Mouse (Mus musculus) heart, embryonic 13.5 days (tissue): ENCODE results near the gene Olfr66. TPM values are rescaled to one million over a fixed set of nuclear protein-coding genes. Genes with fewer than 3 reads are reported as not detected.

ENCODE experiments used
- ATAC-seq: fragments of 200-750 bp; cut with Nextera tagmentation; 2 replicates; pipeline ENCODE4 v1.8.0; 2017; ENCODE audit warnings: moderate TSS enrichment; ENCODE audit not compliant: insufficient number of reproducible peaks, low FRiP score, low TSS enrichment; ENCODE audit errors: extremely low read depth
- H3K27ac ChIP-seq: fragments of 300-500 bp; sonication (generic); replicated peaks from 2 replicates; pipeline ENCODE4 v1.5.1; 2015; ENCODE audit warnings: moderate library complexity, mild to moderate bottlenecking, inconsistent platforms
- H3K27me3 ChIP-seq: fragments of 300-500 bp; sonication (generic); replicated peaks from 2 replicates; pipeline ENCODE4 v1.6.1; 2015; ENCODE audit warnings: mild to moderate bottlenecking, inconsistent platforms
- H3K36me3 ChIP-seq: fragments of 300-500 bp; sonication (generic); 2 replicates; pipeline ENCODE4 v1.6.1; 2015; ENCODE audit warnings: mild to moderate bottlenecking, inconsistent platforms
- H3K4me1 ChIP-seq: fragments of 300-500 bp; sonication (generic); 2 replicates; pipeline ENCODE4 v1.6.1; 2015; ENCODE audit warnings: inconsistent platforms
- H3K4me2 ChIP-seq: fragments of 300-500 bp; sonication (generic); 2 replicates; pipeline ENCODE4 v1.6.1; 2015; ENCODE audit warnings: inconsistent platforms, mild to moderate bottlenecking, moderate library complexity
- H3K4me3 ChIP-seq: fragments of 300-500 bp; sonication (generic); 2 replicates; pipeline ENCODE4 v1.5.1; 2015; ENCODE audit warnings: moderate library complexity, mild to moderate bottlenecking, inconsistent platforms
- H3K9ac ChIP-seq: fragments of 300-500 bp; sonication (generic); 2 replicates; pipeline ENCODE4 v1.6.1; 2015; ENCODE audit warnings: inconsistent platforms, mild to moderate bottlenecking, moderate library complexity
- H3K9me3 ChIP-seq: fragments of 300-500 bp; sonication (generic); 2 replicates; pipeline ENCODE4 v1.6.1; 2016; ENCODE audit warnings: inconsistent platforms
- WGBS: fragments of 180-500 bp; shearing (Covaris S2); methylation state at CpG from one replicate; pipeline ENCODE4 v1.1.7; 2015; ENCODE audit warnings: mixed read lengths; 5-methylcytosine and 5-hydroxymethylcytosine counted together
- polyA plus RNA-seq: library from polyadenylated mRNA; unstranded; fragments of >200 nt; fragmentation: Nextera tagmentation; extraction: Ambion mirVana; gene quantifications from 2 replicates; pipeline ENCODE4 v1.2.1, GENCODE M21; 2015

The Olfr66 gene
- polyA plus RNA-seq: not detected in 2 replicates

GRCm38 (mm10) chr7:103886152-103886551 lies at the start of gene Olfr66:
Gene Olfr66, minus strand, starts transcription at chr7:103886252.
- ATAC-seq: no peak
- Histone ChIP-seq H3K4me3 (no peak within 1 kb of the TSS), H3K9ac (no peak within 1 kb of the TSS), H3K27ac (no peak within 1 kb of the TSS), H3K4me2 (no peak within 1 kb of the TSS), H3K4me1 (no peaks in the 10 kb centered on the region), H3K36me3 (no peaks in the 10 kb centered on the region), H3K27me3 (no peaks in the 10 kb centered on the region), H3K9me3 (no peaks in the 10 kb centered on the region)

- Histone ChIP-seq H3K36me3 (no peaks in the 10 kb centered on the region), H3K4me1 (no peaks in the 10 kb centered on the region), H3K9ac (no peak within 1 kb of the TSS), H3K27me3 (no peaks in the 10 kb centered on the region), H3K4me2 (no peak within 1 kb of the TSS), H3K4me3 (no peak within 1 kb of the TSS), H3K9me3 (no peaks in the 10 kb centered on the region), H3K27ac (no peak within 1 kb of the TSS)
- 36% methylated on average over 2 of the region's 2 CpGs for WGBS
- ATAC-seq: no peak
Measured at GRCm38 (mm10) chr7:103934264-103934663, 48.2 kb upstream of the Olfr66 start, which contains the start of gene Olfr632. Gene Olfr632, plus strand, starts transcription at chr7:103934347.

GRCm38 (mm10) chr7:103928525-103928924 lies 42.5 kb upstream of the Olfr66 start, which contains the start of gene Olfr631:
Gene Olfr631, plus strand, starts transcription at chr7:103928825.
- no peak for ATAC-seq
- Histone ChIP-seq H3K4me1 (no peaks in the 10 kb centered on the region), H3K9me3 (no peaks in the 10 kb centered on the region)

GRCm38 (mm10) chr7:103915338-103915737 lies 29.3 kb upstream of the Olfr66 start:
- ATAC-seq: no peak
- Histone ChIP-seq H3K4me2 (no peak overlapping the region), H3K27ac (no peak overlapping the region), H3K4me3 (no peak overlapping the region), H3K9me3 (no peaks in the 10 kb centered on the region), H3K36me3 (no peaks in the 10 kb centered on the region), H3K9ac (no peak overlapping the region), H3K27me3 (peaks cover 17% of the 10 kb centered on the region), H3K4me1 (peaks cover 6% of the 10 kb centered on the region)

More at GRCm38 (mm10) chr7:103928525-103928924, 42.5 kb upstream of the Olfr66 start, which contains the start of gene Olfr631:
- Histone ChIP-seq H3K27me3 (no peaks in the 10 kb centered on the region), H3K9ac (no peak within 1 kb of the TSS), H3K4me2 (no peak within 1 kb of the TSS), H3K36me3 (no peaks in the 10 kb centered on the region), H3K27ac (no peak within 1 kb of the TSS), H3K4me3 (no peak within 1 kb of the TSS)

GRCm38 (mm10) chr7:103912969-103913511 lies 27.0 kb upstream of the Olfr66 start:
- no peak for ATAC-seq
- H3K27ac ChIP-seq: no peak overlapping the region
- peaks cover 18% of the 10 kb centered on the region for H3K4me1 ChIP-seq
- H3K4me2 ChIP-seq: no peak overlapping the region
- WGBS: 42% methylated on average over 8 of the region's 8 CpGs
- H3K36me3 ChIP-seq: no peaks in the 10 kb centered on the region
- H3K9ac ChIP-seq: no peak overlapping the region
- H3K9me3 ChIP-seq: no peaks in the 10 kb centered on the region
- H3K27me3 ChIP-seq: peaks cover 17% of the 10 kb centered on the region
- H3K4me3 ChIP-seq: no peak overlapping the region

- Histone ChIP-seq H3K9me3 (no peaks in the 10 kb centered on the region), H3K4me1 (peaks cover 18% of the 10 kb centered on the region), H3K4me2 (peak overlapping the region; percentile 1; the same call in 1 of the 2 replicates), H3K9ac (no peak overlapping the region), H3K4me3 (no peak overlapping the region), H3K36me3 (no peaks in the 10 kb centered on the region), H3K27me3 (peaks cover 21% of the 10 kb centered on the region), H3K27ac (0 out of 2 replicates have a peak overlapping the region, but pooled peaks have one; percentile 24)
- WGBS: 4% methylated on average over 3 of the region's 3 CpGs
- ATAC-seq: peak; percentile 62
Measured at GRCm38 (mm10) chr7:103910047-103910446, 24.0 kb upstream of the Olfr66 start.

- H3K4me1 ChIP-seq: no peaks in the 10 kb centered on the region
- no peak within 1 kb of the TSS for H3K9ac ChIP-seq
- ATAC-seq: no peak
- H3K4me2 ChIP-seq: no peak within 1 kb of the TSS
- WGBS: 64% methylated on average over 2 of the region's 2 CpGs
- peaks cover 4% of the 10 kb centered on the region; the same call in 1 of the 2 replicates for H3K27me3 ChIP-seq
- no peak within 1 kb of the TSS for H3K4me3 ChIP-seq
- H3K27ac ChIP-seq: no peak within 1 kb of the TSS
- H3K36me3 ChIP-seq: no peaks in the 10 kb centered on the region
- H3K9me3 ChIP-seq: no peaks in the 10 kb centered on the region
Measured at GRCm38 (mm10) chr7:103903187-103903586, 17.1 kb upstream of the Olfr66 start, which contains the start of gene Olfr65. Gene Olfr65, plus strand, starts transcription at chr7:103903487.

- Histone ChIP-seq H3K27me3 (no peaks in the 10 kb centered on the region), H3K4me1 (no peaks in the 10 kb centered on the region), H3K4me2 (no peak within 1 kb of the TSS), H3K36me3 (no peaks in the 10 kb centered on the region), H3K27ac (no peak within 1 kb of the TSS), H3K9ac (no peak within 1 kb of the TSS), H3K4me3 (no peak within 1 kb of the TSS), H3K9me3 (no peaks in the 10 kb centered on the region)
- no peak for ATAC-seq
- WGBS: 73% methylated on average over 1 of the region's 1 CpGs
Measured at GRCm38 (mm10) chr7:103894385-103894784, 8.3 kb upstream of the Olfr66 start, which contains the start of gene Olfr64. Gene Olfr64, minus strand, starts transcription at chr7:103894485.

- no peaks in the 10 kb centered on the region for H3K36me3 ChIP-seq
- no peak overlapping the region for H3K4me2 ChIP-seq
- no peaks in the 10 kb centered on the region for H3K27me3 ChIP-seq
- no peak overlapping the region for H3K4me3 ChIP-seq
- H3K27ac ChIP-seq: no peak overlapping the region
- no peak for ATAC-seq
- no peaks in the 10 kb centered on the region for H3K9me3 ChIP-seq
- H3K4me1 ChIP-seq: no peaks in the 10 kb centered on the region
- 59% methylated on average over 2 of the region's 2 CpGs for WGBS
- no peak overlapping the region for H3K9ac ChIP-seq
Measured at GRCm38 (mm10) chr7:103877093-103877492, 9.0 kb downstream of the Olfr66 start.

- Histone ChIP-seq H3K4me1 (peaks cover 8% of the 10 kb centered on the region; the same call in 1 of the 2 replicates), H3K9ac (no peak overlapping the region), H3K36me3 (no peaks in the 10 kb centered on the region), H3K9me3 (no peaks in the 10 kb centered on the region), H3K27ac (no peak overlapping the region; the same call in 1 of the 2 replicates), H3K27me3 (no peaks in the 10 kb centered on the region), H3K4me3 (no peak overlapping the region), H3K4me2 (no peak overlapping the region)
- ATAC-seq: no peak
- 41% methylated on average over 5 of the region's 5 CpGs for WGBS
Measured at GRCm38 (mm10) chr7:103874451-103874850, 11.6 kb downstream of the Olfr66 start.

- 0% methylated on average over 1 of the region's 1 CpGs for WGBS
- ATAC-seq: no peak
- no peak overlapping the region for H3K27ac ChIP-seq
Measured at GRCm38 (mm10) chr7:103873064-103873463, 13.0 kb downstream of the Olfr66 start.

GRCm38 (mm10) chr7:103870667-103871066 lies 15.4 kb downstream of the Olfr66 start:
- no peaks in the 10 kb centered on the region for H3K27me3 ChIP-seq
- H3K27ac ChIP-seq: peak overlapping the region; percentile 68
- H3K9ac ChIP-seq: no peak overlapping the region
- H3K9me3 ChIP-seq: no peaks in the 10 kb centered on the region
- no peak overlapping the region for H3K4me3 ChIP-seq
- H3K4me2 ChIP-seq: peak overlapping the region; percentile 6; the same call in 1 of the 2 replicates
- peak; percentile 72 for ATAC-seq
- peaks cover 8% of the 10 kb centered on the region; the same call in 1 of the 2 replicates for H3K4me1 ChIP-seq
- H3K36me3 ChIP-seq: no peaks in the 10 kb centered on the region

More at GRCm38 (mm10) chr7:103873064-103873463, 13.0 kb downstream of the Olfr66 start:
- Histone ChIP-seq H3K36me3 (no peaks in the 10 kb centered on the region), H3K4me1 (peaks cover 8% of the 10 kb centered on the region; the same call in 1 of the 2 replicates), H3K9me3 (no peaks in the 10 kb centered on the region), H3K4me2 (peak overlapping the region; percentile 7; the same call in 1 of the 2 replicates), H3K9ac (no peak overlapping the region), H3K27me3 (no peaks in the 10 kb centered on the region), H3K4me3 (no peak overlapping the region)
